Mouse (Mus musculus): Measurements from ENCODE around the gene Trak1. TPM values are rescaled to one million over a fixed set of nuclear protein-coding genes. Genes with fewer than 3 reads are reported as not detected.
A peak's percentile ranks its signal among the peaks of the same experiment; 100 is the strongest.

The Trak1 gene
- polyA plus RNA-seq, 1 experiment from 2014 or later: 27.1 TPM

DNA sequence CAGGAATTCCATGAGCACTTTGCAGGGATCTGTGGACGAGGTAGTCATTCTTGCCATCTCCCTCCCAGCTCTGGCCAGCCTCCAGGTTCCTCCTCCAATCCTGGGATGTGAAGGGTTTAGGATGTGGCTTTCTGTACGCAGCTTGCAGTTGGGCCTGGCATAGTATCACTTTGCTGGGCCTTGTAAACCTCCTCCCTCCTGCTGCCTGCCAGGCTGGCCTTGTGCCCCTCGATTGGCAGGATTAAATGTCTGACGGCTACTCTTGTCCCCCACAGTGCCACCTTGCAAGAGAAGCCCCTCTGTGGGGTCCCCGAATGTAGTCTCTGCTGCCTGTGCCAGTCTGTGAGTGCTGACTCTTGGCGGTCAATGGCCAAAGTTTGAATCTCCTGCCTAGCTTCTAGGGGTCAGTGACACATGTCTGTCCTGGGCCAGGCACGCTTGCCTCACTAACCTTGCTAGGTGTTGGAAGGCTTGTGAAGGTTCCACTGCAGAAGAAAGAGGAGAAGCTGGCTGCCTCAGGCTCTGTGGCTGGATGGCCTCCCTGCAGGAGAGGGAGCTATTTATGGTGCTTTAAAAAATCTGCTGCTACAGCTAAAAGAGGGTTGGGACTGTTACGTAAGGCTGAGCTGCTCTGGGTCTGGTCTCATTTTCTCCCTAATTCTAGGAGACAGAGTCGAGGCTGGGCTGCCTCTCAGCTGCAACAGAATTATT is 58.3 kb downstream of the Trak1 start:
- 0 out of 2 replicates have a peak overlapping the region, but pooled peaks have one; percentile 16 for H3K9ac ChIP-seq (ENCODE audit: low read length)
- peaks cover 44% of the 10 kb centered on the region for H3K4me1 ChIP-seq (replicated peaks; ENCODE audit: control insufficient read depth, insufficient read depth, low read length)
- no peaks in the 10 kb centered on the region for H3K27me3 ChIP-seq (ENCODE audit: control insufficient read depth, insufficient read depth, low read depth, low read length)
- H3K36me3 ChIP-seq (ENCODE audit: control insufficient read depth, insufficient read depth, low read length): no peaks in the 10 kb centered on the region
- H3K4me3 ChIP-seq (ENCODE audit: low read length): no peak overlapping the region
- H3K27ac ChIP-seq (ENCODE audit: low read length): peak overlapping the region; percentile 77
- no peak overlapping the region for H3K4me2 ChIP-seq (ENCODE audit: low read depth, low read length)
- no peaks in the 10 kb centered on the region for H3K9me3 ChIP-seq (ENCODE audit: control insufficient read depth, low read length)
- WGBS: 60% methylated on average over 9 of the region's 9 CpGs
- ATAC-seq (ENCODE audit: low read depth): peak; percentile 30; the same call in 1 of the 2 replicates

DNA sequence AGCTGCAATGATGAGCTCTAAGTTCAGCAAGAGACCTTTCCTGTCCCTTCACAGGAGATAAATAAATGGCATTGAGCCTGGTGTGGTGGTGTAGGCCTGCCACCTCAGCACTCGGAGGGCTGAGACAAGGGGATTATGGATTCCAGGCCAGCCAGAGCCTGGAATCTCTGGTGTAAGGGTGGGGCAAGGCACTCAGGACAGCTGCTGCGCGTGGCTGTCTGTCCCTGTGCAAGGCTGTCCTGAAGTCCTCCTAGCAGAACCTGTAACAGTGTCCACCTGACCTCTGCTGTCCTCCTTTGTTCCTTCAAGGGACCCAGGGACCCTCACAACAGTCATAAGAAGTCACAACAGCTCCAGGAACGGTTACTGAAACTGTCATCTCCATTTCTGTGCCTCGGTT is 59.8 kb downstream of the Trak1 start:
- WGBS: 75% methylated on average over 5 of the region's 5 CpGs
- H3K27ac ChIP-seq (ENCODE audit: low read length): no peak overlapping the region

DNA sequence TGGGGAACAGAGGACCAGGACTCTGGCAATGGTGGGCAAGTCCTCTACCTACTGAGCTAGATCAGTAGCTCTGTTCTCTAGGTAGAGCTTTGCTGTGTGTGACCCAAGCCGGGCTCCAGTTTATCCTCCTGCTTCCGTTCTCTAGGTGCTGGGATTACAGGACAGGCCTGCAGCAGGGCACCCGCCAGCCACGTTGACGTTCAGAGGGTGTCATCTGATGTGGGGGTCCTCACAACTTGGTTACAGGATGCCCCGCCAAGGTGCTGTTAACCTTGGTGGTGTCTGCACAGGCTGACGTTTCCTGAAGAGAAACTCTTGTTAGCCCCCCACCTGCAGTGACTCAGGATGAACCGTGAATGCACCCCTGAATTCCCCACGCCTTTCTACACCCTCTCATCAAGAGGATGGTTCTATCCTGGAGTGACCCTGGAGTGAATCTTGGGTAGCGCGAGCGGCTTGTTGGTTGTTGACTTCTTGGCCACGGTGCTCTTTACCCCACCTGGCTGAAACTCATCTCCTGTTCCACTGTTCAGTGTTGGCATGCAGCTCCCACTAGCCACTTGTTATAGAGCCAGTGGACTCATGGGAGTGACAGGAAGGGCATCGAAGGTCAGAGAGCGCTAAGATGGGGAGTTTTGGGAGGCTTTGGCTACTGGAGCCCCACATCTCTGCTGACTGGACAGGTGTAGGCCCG is 60.4 kb downstream of the Trak1 start:
- Histone ChIP-seq H3K9ac (ENCODE audit: low read length) (no peak overlapping the region), H3K27me3 (ENCODE audit: control insufficient read depth, insufficient read depth, low read depth, low read length) (no peaks in the 10 kb centered on the region), H3K4me3 (ENCODE audit: low read length) (no peak overlapping the region), H3K4me1 (replicated peaks; ENCODE audit: control insufficient read depth, insufficient read depth, low read length) (peaks cover 34% of the 10 kb centered on the region), H3K4me2 (ENCODE audit: low read depth, low read length) (no peak overlapping the region), H3K9me3 (ENCODE audit: control insufficient read depth, low read length) (no peaks in the 10 kb centered on the region), H3K27ac (ENCODE audit: low read length) (no peak overlapping the region), H3K36me3 (ENCODE audit: control insufficient read depth, insufficient read depth, low read length) (no peaks in the 10 kb centered on the region)
- ATAC-seq (ENCODE audit: low read depth): no peak
- 83% methylated on average over 16 of the region's 16 CpGs for WGBS

More for the DNA sequence above, 59.8 kb downstream of the Trak1 start:
- no peak overlapping the region for H3K4me2 ChIP-seq (ENCODE audit: low read depth, low read length)
- no peak overlapping the region for H3K4me3 ChIP-seq (ENCODE audit: low read length)
- H3K4me1 ChIP-seq (replicated peaks; ENCODE audit: control insufficient read depth, insufficient read depth, low read length): peaks cover 38% of the 10 kb centered on the region
- H3K9ac ChIP-seq (ENCODE audit: low read length): no peak overlapping the region
- H3K27me3 ChIP-seq (ENCODE audit: control insufficient read depth, insufficient read depth, low read depth, low read length): no peaks in the 10 kb centered on the region
- ATAC-seq (ENCODE audit: low read depth): no peak
- no peaks in the 10 kb centered on the region for H3K36me3 ChIP-seq (ENCODE audit: control insufficient read depth, insufficient read depth, low read length)
- H3K9me3 ChIP-seq (ENCODE audit: control insufficient read depth, low read length): no peaks in the 10 kb centered on the region

DNA sequence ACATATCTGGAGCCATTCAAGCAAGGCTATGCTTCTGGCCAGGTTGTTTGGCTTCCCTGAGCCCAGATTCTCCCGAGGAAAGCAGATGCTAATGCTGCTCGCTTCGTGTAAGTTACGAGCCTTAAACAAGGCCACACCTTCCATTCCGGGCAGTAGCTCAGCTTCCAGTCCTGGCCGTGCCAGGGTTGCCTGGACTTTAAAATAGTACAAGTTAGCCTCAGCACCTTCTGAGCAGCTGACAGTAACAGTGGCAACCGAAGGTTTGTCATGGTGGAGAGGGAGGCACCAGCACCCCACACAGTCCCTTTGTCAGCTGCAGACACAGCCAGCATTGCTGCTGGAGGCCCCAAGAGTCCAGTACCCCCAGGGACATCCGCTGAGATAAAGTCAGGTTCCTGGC is 61.1 kb downstream of the Trak1 start:
- Histone ChIP-seq H3K27me3 (ENCODE audit: control insufficient read depth, insufficient read depth, low read depth, low read length) (no peaks in the 10 kb centered on the region), H3K9me3 (ENCODE audit: control insufficient read depth, low read length) (no peaks in the 10 kb centered on the region), H3K4me3 (ENCODE audit: low read length) (no peak overlapping the region), H3K4me1 (replicated peaks; ENCODE audit: control insufficient read depth, insufficient read depth, low read length) (peaks cover 34% of the 10 kb centered on the region), H3K4me2 (ENCODE audit: low read depth, low read length) (no peak overlapping the region), H3K9ac (ENCODE audit: low read length) (no peak overlapping the region), H3K36me3 (ENCODE audit: control insufficient read depth, insufficient read depth, low read length) (no peaks in the 10 kb centered on the region), H3K27ac (ENCODE audit: low read length) (no peak overlapping the region)
- no peak for ATAC-seq (ENCODE audit: low read depth)
- WGBS: 54% methylated on average over 8 of the region's 8 CpGs

- H3K27ac ChIP-seq (ENCODE audit: low read length): peak overlapping the region; percentile 96
- H3K9ac ChIP-seq (ENCODE audit: low read length): peak overlapping the region; percentile 26; the same call in 1 of the 2 replicates
- no peaks in the 10 kb centered on the region for H3K9me3 ChIP-seq (ENCODE audit: control insufficient read depth, low read length)
- no peak for ATAC-seq (ENCODE audit: low read depth)
- 37% methylated on average over 3 of the region's 3 CpGs for WGBS
- H3K27me3 ChIP-seq (ENCODE audit: control insufficient read depth, insufficient read depth, low read depth, low read length): no peaks in the 10 kb centered on the region
- H3K36me3 ChIP-seq (ENCODE audit: control insufficient read depth, insufficient read depth, low read length): 0 out of 2 replicates have a peak, but pooled peaks cover 2% of the 10 kb centered on the region
- H3K4me1 ChIP-seq (replicated peaks; ENCODE audit: control insufficient read depth, insufficient read depth, low read length): peaks cover 34% of the 10 kb centered on the region
- no peak overlapping the region for H3K4me3 ChIP-seq (ENCODE audit: low read length)
- H3K4me2 ChIP-seq (ENCODE audit: low read depth, low read length): no peak overlapping the region
Measured at GRCm38 (mm10) chr9:121359266-121359972, 62.1 kb downstream of the Trak1 start.

DNA sequence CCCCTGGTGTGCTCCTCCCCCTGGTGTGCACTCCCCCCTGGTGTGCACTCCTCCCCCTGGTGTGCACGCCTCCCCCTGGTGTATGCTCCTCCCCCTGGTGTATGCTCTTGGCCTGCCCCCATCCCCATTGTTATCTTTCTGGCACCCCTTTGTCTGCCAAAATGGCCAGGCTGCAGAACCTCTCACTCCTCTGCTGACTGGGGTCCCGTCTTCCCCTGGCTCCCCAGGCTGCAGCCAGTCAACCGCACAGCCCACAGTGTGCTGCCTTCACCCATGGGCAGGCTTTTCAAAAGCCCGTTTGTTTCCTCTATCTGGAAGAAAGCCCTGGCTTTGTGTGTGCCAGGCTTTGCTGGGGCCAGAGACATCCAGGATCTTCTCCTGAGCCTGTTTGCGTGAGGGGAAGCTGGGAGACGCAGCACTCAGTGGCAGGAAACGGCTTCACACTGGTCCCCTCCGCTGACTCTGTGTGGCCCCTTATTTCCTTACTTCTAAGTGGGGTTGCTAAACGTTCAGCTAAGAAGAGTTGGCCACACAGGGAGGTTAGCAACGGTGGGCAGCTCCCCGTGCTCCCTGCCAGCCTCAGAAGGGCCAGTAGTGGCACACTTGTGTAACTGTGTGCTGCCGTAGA is 63.1 kb downstream of the Trak1 start:
- Histone ChIP-seq H3K27me3 (ENCODE audit: control insufficient read depth, insufficient read depth, low read depth, low read length) (no peaks in the 10 kb centered on the region), H3K27ac (ENCODE audit: low read length) (peak overlapping the region; percentile 96), H3K9me3 (ENCODE audit: control insufficient read depth, low read length) (no peaks in the 10 kb centered on the region), H3K4me1 (replicated peaks; ENCODE audit: control insufficient read depth, insufficient read depth, low read length) (peaks cover 26% of the 10 kb centered on the region), H3K4me3 (ENCODE audit: low read length) (0 out of 2 replicates have a peak overlapping the region, but pooled peaks have one; percentile 3), H3K9ac (ENCODE audit: low read length) (peak overlapping the region; percentile 62), H3K36me3 (ENCODE audit: control insufficient read depth, insufficient read depth, low read length) (0 out of 2 replicates have a peak, but pooled peaks cover 5% of the 10 kb centered on the region), H3K4me2 (ENCODE audit: low read depth, low read length) (peak overlapping the region; percentile 42)
- WGBS: 13% methylated on average over 11 of the region's 12 CpGs
- ATAC-seq (ENCODE audit: low read depth): peak; percentile 81

- peak overlapping the region; percentile 42 for H3K4me2 ChIP-seq (ENCODE audit: low read depth, low read length)
- H3K9ac ChIP-seq (ENCODE audit: low read length): peak overlapping the region; percentile 62
- H3K27ac ChIP-seq (ENCODE audit: low read length): peak overlapping the region; percentile 96
- H3K4me3 ChIP-seq (ENCODE audit: low read length): no peak overlapping the region
- H3K9me3 ChIP-seq (ENCODE audit: control insufficient read depth, low read length): no peaks in the 10 kb centered on the region
- H3K4me1 ChIP-seq (replicated peaks; ENCODE audit: control insufficient read depth, insufficient read depth, low read length): peaks cover 20% of the 10 kb centered on the region
- 46% methylated on average over 9 of the region's 9 CpGs for WGBS
- ATAC-seq (ENCODE audit: low read depth): peak; percentile 44
- no peaks in the 10 kb centered on the region for H3K27me3 ChIP-seq (ENCODE audit: control insufficient read depth, insufficient read depth, low read depth, low read length)
- 0 out of 2 replicates have a peak, but pooled peaks cover 5% of the 10 kb centered on the region for H3K36me3 ChIP-seq (ENCODE audit: control insufficient read depth, insufficient read depth, low read length)
Measured at GRCm38 (mm10) chr9:121361010-121361409, 63.7 kb downstream of the Trak1 start.

DNA sequence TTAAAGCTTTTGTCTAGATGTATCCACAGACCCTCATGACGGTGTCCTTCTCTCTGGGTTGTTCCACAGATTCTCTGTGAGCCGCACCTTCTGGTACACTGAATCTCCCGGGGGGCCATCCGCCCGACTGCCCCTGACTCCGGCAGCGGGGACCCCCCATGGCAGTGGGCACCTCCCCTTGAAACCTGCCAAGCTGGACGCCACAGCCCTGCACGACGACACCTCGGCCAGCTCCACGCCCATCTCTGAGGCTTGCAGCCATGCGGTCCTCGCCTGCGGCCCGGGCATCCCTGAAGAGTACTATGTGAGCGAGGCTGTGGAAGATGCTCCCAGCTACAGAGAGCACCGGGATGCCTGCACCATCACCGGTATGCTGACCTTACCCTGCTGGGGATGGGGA is 66.6 kb downstream of the Trak1 start:
- H3K9me3 ChIP-seq (ENCODE audit: control insufficient read depth, low read length): no peaks in the 10 kb centered on the region
- peaks cover 24% of the 10 kb centered on the region for H3K4me1 ChIP-seq (replicated peaks; ENCODE audit: control insufficient read depth, insufficient read depth, low read length)
- 0 out of 2 replicates have a peak, but pooled peaks cover 5% of the 10 kb centered on the region for H3K36me3 ChIP-seq (ENCODE audit: control insufficient read depth, insufficient read depth, low read length)
- H3K9ac ChIP-seq (ENCODE audit: low read length): no peak overlapping the region
- H3K4me2 ChIP-seq (ENCODE audit: low read depth, low read length): no peak overlapping the region
- no peak for ATAC-seq (ENCODE audit: low read depth)
- no peak overlapping the region for H3K27ac ChIP-seq (ENCODE audit: low read length)
- WGBS: 78% methylated on average over 19 of the region's 19 CpGs
- no peak overlapping the region for H3K4me3 ChIP-seq (ENCODE audit: low read length)
- no peaks in the 10 kb centered on the region for H3K27me3 ChIP-seq (ENCODE audit: control insufficient read depth, insufficient read depth, low read depth, low read length)
